7 mouse cellular contexts compared by ENCODE assay signal in the genomic region with DNA sequence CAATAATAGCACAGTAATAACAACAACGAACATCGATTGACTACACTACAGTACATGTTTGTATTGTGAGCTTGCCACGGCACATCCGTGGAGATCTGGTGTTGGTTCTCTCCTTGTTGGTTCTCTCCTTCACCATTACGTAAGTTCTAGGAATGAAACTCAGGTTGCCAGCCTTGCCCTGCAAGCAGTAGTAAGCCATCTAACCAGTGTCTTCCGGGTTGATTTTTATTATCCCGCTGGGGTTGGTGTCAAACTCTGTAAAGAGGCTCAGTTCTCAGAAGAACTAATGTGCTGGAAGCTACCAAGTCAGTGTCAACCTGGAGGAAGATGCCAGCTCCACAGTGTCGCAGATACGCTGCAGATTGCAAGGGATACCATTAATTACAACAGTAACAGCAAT. TPM values are rescaled to one million over a fixed set of nuclear protein-coding genes. Genes with fewer than 3 reads are reported as not detected.
DNase-seq lines count a peak whose midpoint lies in the region; ATAC-seq lines count a peak whose summit lies in the region.

No protein-coding gene starts in this region.

- H3K27ac ChIP-seq in liver, embryonic 11.5 days (ENCODE audit: low read depth, low read length): no peak overlapping the region
- no peak overlapping the region for H3K27ac ChIP-seq in forebrain, embryonic 11.5 days (ENCODE audit: low read depth, low read length)
- no peak overlapping the region for H3K27ac ChIP-seq in intestine, embryonic 15.5 days
- H3K27ac ChIP-seq in neural tube, embryonic 13.5 days (replicated peaks): peak overlapping the region; percentile 38; the same call in 1 of the 2 replicates

- no peak for DNase-seq in liver, embryonic 11.5 days (ENCODE audit: low spot score)
- DNase-seq in liver: no peak
- DNase-seq in forebrain, embryonic 11.5 days (ENCODE audit: low spot score): no peak
- DNase-seq in layer of hippocampus, adult 11-12 months (ENCODE audit: low spot score): no peak
- no peak for DNase-seq in cerebellum, adult 9-10 months

- H3K27me3 ChIP-seq in liver, embryonic 11.5 days (replicated peaks; ENCODE audit: control insufficient read depth, insufficient read depth, low read length): peaks cover 19% of the 10 kb centered on the region
- no peaks in the 10 kb centered on the region for H3K27me3 ChIP-seq in forebrain, embryonic 11.5 days (ENCODE audit: control insufficient read depth, insufficient read depth, low read length)
- H3K27me3 ChIP-seq in intestine, embryonic 15.5 days (replicated peaks): no peaks in the 10 kb centered on the region
- no peaks in the 10 kb centered on the region for H3K27me3 ChIP-seq in neural tube, embryonic 13.5 days

- H3K9ac ChIP-seq in liver, embryonic 11.5 days (ENCODE audit: low read depth, low read length): no peak overlapping the region
- H3K9ac ChIP-seq in forebrain, embryonic 11.5 days (ENCODE audit: low read length): no peak overlapping the region; the same call in 1 of the 2 replicates
- H3K9ac ChIP-seq in intestine, embryonic 15.5 days: peak overlapping the region; percentile 48
- H3K9ac ChIP-seq in neural tube, embryonic 13.5 days: peak overlapping the region; percentile 84

- no peak for ATAC-seq in liver, embryonic 11.5 days (replicated peaks; ENCODE audit: low FRiP score)
- ATAC-seq in forebrain, embryonic 11.5 days (replicated peaks; ENCODE audit: low FRiP score): no peak
- peak; percentile 51 for ATAC-seq in intestine, embryonic 15.5 days
- ATAC-seq in neural tube, embryonic 13.5 days (ENCODE audit: low read depth): 0 out of 2 replicates have a peak, but pooled peaks have one; percentile 8

- H3K36me3 ChIP-seq in liver, embryonic 11.5 days (ENCODE audit: control insufficient read depth, insufficient read depth, low read length): no peaks in the 10 kb centered on the region
- H3K36me3 ChIP-seq in forebrain, embryonic 11.5 days (ENCODE audit: control insufficient read depth, insufficient read depth, low read length): no peaks in the 10 kb centered on the region
- no peaks in the 10 kb centered on the region for H3K36me3 ChIP-seq in intestine, embryonic 15.5 days
- no peaks in the 10 kb centered on the region for H3K36me3 ChIP-seq in neural tube, embryonic 13.5 days

- no peaks in the 10 kb centered on the region for H3K9me3 ChIP-seq in liver, embryonic 11.5 days (ENCODE audit: control insufficient read depth, low read length)
- H3K9me3 ChIP-seq in forebrain, embryonic 11.5 days (ENCODE audit: control insufficient read depth, low read length): no peaks in the 10 kb centered on the region
- no peaks in the 10 kb centered on the region for H3K9me3 ChIP-seq in intestine, embryonic 15.5 days
- no peaks in the 10 kb centered on the region for H3K9me3 ChIP-seq in neural tube, embryonic 13.5 days

- peak overlapping the region; percentile 46; the same call in 1 of the 2 replicates for H3K4me3 ChIP-seq in liver, embryonic 11.5 days (ENCODE audit: low read depth, low read length)
- peak overlapping the region; percentile 59 for H3K4me3 ChIP-seq in forebrain, embryonic 11.5 days (ENCODE audit: low read depth, low read length)
- peak overlapping the region; percentile 57 for H3K4me3 ChIP-seq in intestine, embryonic 15.5 days (replicated peaks)
- peak overlapping the region; percentile 62 for H3K4me3 ChIP-seq in neural tube, embryonic 13.5 days

- H3K4me2 ChIP-seq in liver, embryonic 11.5 days: peak overlapping the region; percentile 78
- peak overlapping the region; percentile 94 for H3K4me2 ChIP-seq in forebrain, embryonic 11.5 days (ENCODE audit: low read depth, low read length, severe bottlenecking)
- peak overlapping the region; percentile 98 for H3K4me2 ChIP-seq in intestine, embryonic 15.5 days (replicated peaks)
- peak overlapping the region; percentile 97 for H3K4me2 ChIP-seq in neural tube, embryonic 13.5 days

- no peaks in the 10 kb centered on the region for H3K4me1 ChIP-seq in liver, embryonic 11.5 days (replicated peaks; ENCODE audit: control insufficient read depth, insufficient read depth, low read length)
- H3K4me1 ChIP-seq in forebrain, embryonic 11.5 days (replicated peaks; ENCODE audit: control insufficient read depth, insufficient read depth, low read length): peaks cover 6% of the 10 kb centered on the region; the same call in 1 of the 2 replicates
- H3K4me1 ChIP-seq in intestine, embryonic 15.5 days (replicated peaks): peaks cover 10% of the 10 kb centered on the region; the same call in 1 of the 2 replicates
- peaks cover 30% of the 10 kb centered on the region for H3K4me1 ChIP-seq in neural tube, embryonic 13.5 days (replicated peaks)

- WGBS in liver, embryonic 11.5 days: 61% methylated on average over 9 of the region's 9 CpGs
- WGBS in forebrain, embryonic 11.5 days: 66% methylated on average over 9 of the region's 9 CpGs
- WGBS in intestine, embryonic 15.5 days: 54% methylated on average over 9 of the region's 9 CpGs
- WGBS in neural tube, embryonic 13.5 days: 53% methylated on average over 9 of the region's 9 CpGs

RNA-seq across cellular contexts. Expression of a gene that starts 0.8 kb away (rescaled TPM):
- polyA plus RNA-seq in liver, embryonic 11.5 days (2014; fragmentation: Nextera tagmentation; extraction: Ambion mirVana): 0.45 and 0.73 TPM in 2 replicates
- polyA plus RNA-seq in forebrain, embryonic 11.5 days (2014; fragmentation: Nextera tagmentation; extraction: Ambion mirVana): 1.4 and 1.5 TPM in 2 replicates
- polyA plus RNA-seq in intestine, embryonic 15.5 days (2015; fragmentation: Nextera tagmentation; extraction: Ambion mirVana): 1.3 and 1.5 TPM in 2 replicates
- polyA plus RNA-seq in neural tube, embryonic 13.5 days (2015; fragmentation: Nextera tagmentation; extraction: Ambion mirVana): 7.2 and 7.8 TPM in 2 replicates

RNA-seq across cellular contexts. Expression of a gene that starts 26.7 kb away (rescaled TPM):
- polyA plus RNA-seq in liver, embryonic 11.5 days (2014; fragmentation: Nextera tagmentation; extraction: Ambion mirVana): not detected in 2 replicates
- 0.15 and 0.20 TPM in 2 replicates for polyA plus RNA-seq in forebrain, embryonic 11.5 days (2014; fragmentation: Nextera tagmentation; extraction: Ambion mirVana)
- polyA plus RNA-seq in intestine, embryonic 15.5 days (2015; fragmentation: Nextera tagmentation; extraction: Ambion mirVana): 0.14 TPM in 1 of 2 replicates, not detected in the other
- polyA plus RNA-seq in neural tube, embryonic 13.5 days (2015; fragmentation: Nextera tagmentation; extraction: Ambion mirVana): 0.11 and 0.18 TPM in 2 replicates

Comparison
In these comparisons a context has a peak if more than half of its experiments do, and no peak if none do; other contexts are left out.
1. ATAC-seq: peak in intestine, embryonic 15.5 days (single experiment) and neural tube, embryonic 13.5 days (single experiment); none in liver, embryonic 11.5 days (single experiment) and forebrain, embryonic 11.5 days (single experiment).
2. H3K9ac ChIP-seq: peak in intestine, embryonic 15.5 days (single experiment) and neural tube, embryonic 13.5 days (single experiment); none in liver, embryonic 11.5 days (single experiment) and forebrain, embryonic 11.5 days (single experiment).
3. Peak in every context shown above with its lines, with median percentiles within 50 percentile points of each other: H3K4me2 ChIP-seq and H3K4me3 ChIP-seq.